Mouse (Mus musculus) lung, postnatal 36 days (tissue): ENCODE measurements around the gene Zfyve27.

Source experiments
- DNase-seq: peaks from one replicate; pipeline ENCODE4 v3.0.0; 2022; ENCODE audit warnings: mixed read lengths

Zfyve27 gene

GRCm38 (mm10) chr19:42163764-42164163, at the start of gene Zfyve27:
TSS of gene Zfyve27 (plus strand) at chr19:42163951.
- DNase-seq: no peak

DNA sequence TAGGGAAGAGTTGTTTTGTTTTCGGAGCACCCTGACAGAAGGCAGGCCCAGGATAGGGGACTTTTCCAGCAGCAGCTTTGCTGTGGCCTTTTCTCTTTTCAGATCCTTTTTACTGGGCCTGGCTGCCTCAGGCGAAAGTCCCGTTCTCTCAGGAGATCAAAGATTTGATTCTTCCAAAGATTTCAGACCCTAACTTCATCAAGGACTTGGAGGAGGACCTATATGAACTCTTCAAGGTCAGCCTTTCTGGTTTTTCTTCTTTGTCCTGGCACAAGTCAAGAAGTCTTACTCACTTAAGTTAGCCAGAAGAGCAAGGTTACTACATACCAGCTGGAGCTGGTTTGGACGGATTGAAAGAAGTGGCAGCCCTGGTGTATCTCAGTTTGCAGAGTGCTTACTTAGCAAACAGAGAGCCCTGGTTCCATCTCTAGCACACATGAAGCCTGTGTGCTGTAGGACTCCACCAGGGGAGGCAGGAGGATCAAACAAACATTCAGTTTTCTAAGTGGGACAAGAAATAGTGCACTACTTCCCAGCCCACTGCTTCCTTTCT, 47.9 kb upstream of the Zfyve27 start:
- peak; percentile 65 for DNase-seq

GRCm38 (mm10) chr19:42118142-42118541, 45.6 kb upstream of the Zfyve27 start:
- peak; percentile 25 for DNase-seq

- no peak for DNase-seq
These were observed 45.2 kb upstream of the Zfyve27 start for GRCm38 (mm10) chr19:42118596-42118995.

GRCm38 (mm10) chr19:42120451-42120850, 43.3 kb upstream of the Zfyve27 start:
- peak; percentile 75 for DNase-seq

- no peak for DNase-seq
These were observed 39.1 kb upstream of the Zfyve27 start for GRCm38 (mm10) chr19:42124684-42125083.

- DNase-seq: no peak
These were observed 38.1 kb upstream of the Zfyve27 start for GRCm38 (mm10) chr19:42125501-42126218.

GRCm38 (mm10) chr19:42126219-42126605, 37.5 kb upstream of the Zfyve27 start:
- DNase-seq: no peak

- peak; percentile 63 for DNase-seq
These were observed 36.7 kb upstream of the Zfyve27 start for GRCm38 (mm10) chr19:42127024-42127423.

DNA sequence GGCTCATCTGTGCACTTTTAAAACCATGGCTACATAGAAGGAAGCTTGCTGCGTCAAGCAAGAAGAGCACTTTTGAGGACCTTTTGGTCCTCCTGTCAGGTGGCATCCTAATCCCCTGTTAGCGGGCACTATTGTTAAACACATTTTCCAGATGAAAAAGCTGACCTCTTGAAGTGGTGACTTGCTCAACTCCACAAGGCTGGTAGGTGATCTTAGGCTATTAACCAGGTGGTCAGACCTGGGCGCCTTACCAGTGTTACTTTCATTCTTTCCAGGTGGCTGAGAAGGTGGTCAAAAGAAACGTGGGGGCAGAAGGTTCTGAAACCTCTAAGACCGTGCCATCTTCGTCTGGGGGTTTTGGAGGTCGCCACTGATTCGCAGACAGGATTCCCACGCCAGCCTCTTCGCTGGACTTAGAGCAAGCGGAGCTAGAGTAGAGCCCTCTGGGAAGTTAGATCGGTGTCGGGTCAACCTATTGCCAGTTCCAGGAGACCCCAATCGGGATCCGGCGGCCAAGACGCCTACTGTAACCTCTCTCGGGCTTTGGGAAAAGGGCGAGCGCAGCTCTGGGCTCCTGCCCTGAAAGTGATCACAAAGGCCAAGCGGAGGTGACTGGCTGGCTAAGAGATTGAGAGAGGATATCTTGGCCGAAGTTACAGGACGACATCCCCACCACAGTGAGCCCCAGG, 35.6 kb upstream of the Zfyve27 start:
- DNase-seq: peak; percentile 38

- DNase-seq: peak; percentile 100
These were observed 34.8 kb upstream of the Zfyve27 start, which contains the start of gene Avpi1 for GRCm38 (mm10) chr19:42128787-42129508. TSS of gene Avpi1 (minus strand) at chr19:42129059.

- no peak for DNase-seq
These were observed 34.0 kb upstream of the Zfyve27 start for GRCm38 (mm10) chr19:42129509-42130293.

- peak; percentile 29 for DNase-seq
These were observed 33.5 kb upstream of the Zfyve27 start for GRCm38 (mm10) chr19:42130294-42130606.

DNA sequence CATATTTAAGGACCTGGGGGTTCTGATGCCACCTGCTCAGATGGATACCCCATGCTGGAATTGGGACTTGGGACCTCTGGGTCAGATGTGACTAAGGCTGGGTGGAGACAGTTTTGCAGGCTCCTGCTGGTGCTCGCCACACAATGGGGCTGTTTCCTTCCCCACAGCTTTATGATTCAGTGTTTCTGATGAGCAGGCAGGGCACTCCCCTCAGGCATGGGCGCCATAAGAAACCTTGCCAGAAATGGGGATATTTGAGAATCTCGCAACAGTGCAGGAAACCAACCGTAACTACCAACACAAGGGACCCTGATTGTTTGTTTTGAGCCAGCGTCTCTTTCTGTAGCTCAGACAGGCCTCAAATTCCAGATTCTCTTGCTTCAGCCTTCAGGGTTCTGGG, 32.6 kb upstream of the Zfyve27 start:
- DNase-seq: peak; percentile 66

DNA sequence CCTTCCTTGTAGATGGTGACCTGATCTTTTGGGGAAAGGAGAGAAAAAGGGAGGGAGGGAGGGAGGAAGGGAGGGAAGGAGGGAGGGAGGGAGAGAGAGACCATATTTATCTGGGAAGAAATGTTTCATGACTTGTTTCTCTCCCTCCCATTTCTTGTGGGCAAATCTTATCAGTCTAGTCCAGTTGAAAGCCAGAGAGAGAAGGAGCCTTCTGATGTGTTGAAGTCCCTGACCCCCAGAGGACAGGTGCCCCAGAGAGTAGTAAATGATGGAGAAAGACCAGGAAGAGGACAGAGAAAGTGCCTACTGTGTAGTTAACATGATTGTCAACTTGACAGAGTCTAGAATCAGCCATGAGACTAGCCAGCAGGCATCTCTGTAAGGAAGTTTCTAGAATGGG, 28.7 kb upstream of the Zfyve27 start:
- no peak for DNase-seq

GRCm38 (mm10) chr19:42136126-42136525, 27.6 kb upstream of the Zfyve27 start:
- DNase-seq: no peak

DNA sequence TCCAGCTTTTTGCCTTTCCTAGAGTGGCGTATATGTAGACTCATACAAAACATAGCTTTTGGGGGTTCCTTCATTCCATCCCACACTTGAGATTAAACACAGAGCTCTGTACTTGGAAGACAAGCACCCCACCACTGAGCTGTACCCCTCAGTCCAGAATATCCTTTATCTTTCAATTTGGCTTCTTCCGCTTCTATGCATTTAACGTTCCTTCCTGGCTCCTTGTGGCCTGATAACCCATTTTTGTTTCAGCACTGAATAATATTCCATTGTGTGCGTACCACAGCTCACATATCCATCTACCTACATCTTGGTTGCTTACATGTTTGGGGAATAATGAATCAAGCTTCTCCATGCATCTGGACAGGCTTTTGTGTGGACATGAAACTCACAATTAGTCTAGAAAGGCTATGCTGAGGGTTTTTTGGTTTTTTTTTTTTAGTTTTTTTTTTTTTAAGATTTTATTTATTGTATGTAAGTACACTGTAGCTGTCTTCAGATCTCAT, 26.5 kb upstream of the Zfyve27 start:
- no peak for DNase-seq

DNA sequence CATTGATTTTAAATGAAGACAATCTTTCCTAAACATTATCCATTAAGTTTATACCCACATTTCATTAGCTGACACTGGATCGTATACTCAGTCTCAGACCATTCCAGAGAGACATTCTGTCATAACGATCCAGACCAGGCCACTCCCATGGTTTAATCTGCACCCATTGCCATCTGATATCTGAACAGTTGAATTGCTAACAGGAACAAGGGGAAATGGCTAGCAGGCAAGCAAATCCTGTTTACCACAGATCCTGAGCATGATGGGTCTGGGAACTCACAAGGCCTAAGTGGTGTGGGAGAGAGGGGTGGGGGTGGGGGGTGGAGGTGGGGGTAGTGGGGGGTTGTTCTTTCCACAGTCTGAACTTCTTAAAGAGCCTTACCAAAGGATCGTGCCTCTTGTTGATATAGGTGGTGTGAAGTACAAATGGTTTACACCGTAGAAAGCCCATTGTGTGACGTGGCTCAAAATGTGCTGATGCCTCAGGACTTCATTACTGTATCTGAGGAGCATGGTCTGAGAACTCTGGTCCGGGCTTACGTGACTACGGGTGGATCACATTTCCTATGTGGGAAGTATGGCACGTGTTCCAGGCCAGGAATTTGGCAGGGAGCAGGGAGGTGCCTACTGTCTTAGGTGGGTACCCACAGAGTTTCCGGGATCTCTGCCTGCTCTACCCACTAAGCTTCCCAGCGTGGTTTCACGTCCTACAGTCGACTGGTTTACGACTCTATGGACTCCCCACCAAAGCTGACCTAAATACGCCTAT, 25.1 kb upstream of the Zfyve27 start:
- peak; percentile 72 for DNase-seq

GRCm38 (mm10) chr19:42139724-42140517, 23.8 kb upstream of the Zfyve27 start:
- DNase-seq: no peak

DNA sequence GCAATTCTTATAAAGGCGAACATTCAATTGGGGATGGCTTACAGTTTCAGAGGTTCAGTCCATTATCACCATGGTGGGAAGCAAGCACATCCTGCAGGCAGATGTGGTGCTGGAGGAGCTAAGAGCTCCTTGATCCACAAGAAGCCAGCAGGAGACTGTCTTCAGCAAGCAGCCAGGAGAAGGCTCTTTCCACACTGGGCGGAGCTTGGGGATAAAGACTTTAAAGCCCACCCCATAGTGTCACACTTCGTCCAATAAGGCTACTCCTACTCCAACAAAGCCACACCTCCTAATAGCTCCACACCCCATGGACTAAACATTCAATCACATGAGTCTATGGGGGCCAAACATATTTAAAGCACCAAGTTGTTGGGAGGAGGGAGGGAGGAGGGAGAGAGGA, 21.8 kb upstream of the Zfyve27 start:
- no peak for DNase-seq

- no peak for DNase-seq
These were observed 21.0 kb upstream of the Zfyve27 start for GRCm38 (mm10) chr19:42142757-42143156.
